Mouse (Mus musculus) forebrain, embryonic 11.5 days (tissue): ENCODE data around the gene Gnl1. TPM values are rescaled to one million over a fixed set of nuclear protein-coding genes. Genes with fewer than 3 reads are reported as not detected.
"Not testable (repeated sequence)": the region's sequence is repeated elsewhere in the genome, so short reads cannot be mapped to it uniquely, and the experiment has no call there.

ENCODE experiments used
- ATAC-seq: fragments of 200-750 bp; cut with Nextera tagmentation; replicated peaks from 2 replicates; pipeline ENCODE4 v1.8.0; 2017; ENCODE audit warnings: moderate TSS enrichment; ENCODE audit not compliant: low FRiP score
- DNase-seq: peaks from one replicate; pipeline ENCODE4 v3.0.0-alpha.2; 2017; ENCODE audit warnings: low spot score
- H3K27ac ChIP-seq: fragments of 300-500 bp; sonication (generic); 2 replicates; pipeline ENCODE4 v1.5.1; 2014; ENCODE audit warnings: low read depth, low read length
- H3K27me3 ChIP-seq: fragments of 300-500 bp; sonication (generic); 2 replicates; pipeline ENCODE4 v1.6.1; 2014; ENCODE audit warnings: mild to moderate bottlenecking, low read length, mixed read lengths; ENCODE audit not compliant: control insufficient read depth, insufficient read depth
- H3K36me3 ChIP-seq: fragments of 300-500 bp; sonication (generic); 2 replicates; pipeline ENCODE4 v1.6.1; 2014; ENCODE audit warnings: mild to moderate bottlenecking, low read length, moderate library complexity, mixed read lengths; ENCODE audit not compliant: control insufficient read depth, insufficient read depth
- H3K4me1 ChIP-seq: fragments of 300-500 bp; sonication (generic); replicated peaks from 2 replicates; pipeline ENCODE4 v1.6.1; 2014; ENCODE audit warnings: low read length, mixed read lengths; ENCODE audit not compliant: control insufficient read depth, insufficient read depth
- H3K4me2 ChIP-seq: fragments of 300-500 bp; sonication (generic); 2 replicates; pipeline ENCODE4 v1.6.1; 2014; ENCODE audit warnings: low read depth, mild to moderate bottlenecking, low read length, moderate library complexity, mixed read lengths; ENCODE audit not compliant: severe bottlenecking
- H3K4me3 ChIP-seq: fragments of 300-500 bp; sonication (generic); 2 replicates; pipeline ENCODE4 v1.5.1; 2014; ENCODE audit warnings: low read depth, low read length
- H3K9ac ChIP-seq: fragments of 300-500 bp; sonication (generic); 2 replicates; pipeline ENCODE4 v1.6.1; 2014; ENCODE audit warnings: low read length
- H3K9me3 ChIP-seq: fragments of 300-500 bp; sonication (generic); 2 replicates; pipeline ENCODE4 v1.6.1; 2016; ENCODE audit warnings: low read length, mixed read lengths; ENCODE audit not compliant: control insufficient read depth
- WGBS: fragments of 180-500 bp; shearing (Covaris S2); extraction: QIAGEN DNeasy Blood & Tissue Kit; methylation state at CpG from one replicate; pipeline ENCODE4 v1.1.7; 2014; 5-methylcytosine and 5-hydroxymethylcytosine counted together
- polyA plus RNA-seq: library from polyadenylated mRNA; unstranded; fragments of >200 nt; fragmentation: Nextera tagmentation; extraction: Ambion mirVana; gene quantifications from 2 replicates; pipeline ENCODE4 v1.2.1, GENCODE M21; 2014

Gnl1 gene
- polyA plus RNA-seq, 1 experiment from 2014 or later: 46.0 TPM

DNA sequence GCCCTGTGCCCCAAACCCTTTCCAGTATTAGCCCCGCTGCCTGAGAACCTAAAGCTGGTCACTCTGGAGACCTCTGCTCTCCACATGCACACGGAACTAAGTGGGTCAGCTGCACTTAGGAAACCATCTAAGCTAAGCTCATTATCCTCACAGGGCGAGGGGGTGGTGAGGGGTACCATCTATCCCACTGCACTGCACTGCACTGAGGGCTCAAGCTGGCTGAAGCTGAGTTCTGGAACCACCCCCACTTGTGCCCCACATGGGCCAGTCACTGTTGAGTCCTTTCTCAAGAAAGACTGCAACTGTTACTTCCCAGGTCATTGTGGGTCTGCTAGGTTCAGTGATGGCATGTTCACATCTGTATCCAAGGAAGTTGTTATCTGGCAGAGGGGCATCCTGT is 27.1 kb upstream of the Gnl1 start:
- not testable (repeated sequence) for H3K4me3 ChIP-seq, DNase-seq, ATAC-seq, H3K9ac ChIP-seq, H3K9me3 ChIP-seq, H3K4me1 ChIP-seq, H3K27ac ChIP-seq, H3K36me3 ChIP-seq, H3K4me2 ChIP-seq, H3K27me3 ChIP-seq
- 78% methylated on average over 1 of the region's 3 CpGs for WGBS

DNA sequence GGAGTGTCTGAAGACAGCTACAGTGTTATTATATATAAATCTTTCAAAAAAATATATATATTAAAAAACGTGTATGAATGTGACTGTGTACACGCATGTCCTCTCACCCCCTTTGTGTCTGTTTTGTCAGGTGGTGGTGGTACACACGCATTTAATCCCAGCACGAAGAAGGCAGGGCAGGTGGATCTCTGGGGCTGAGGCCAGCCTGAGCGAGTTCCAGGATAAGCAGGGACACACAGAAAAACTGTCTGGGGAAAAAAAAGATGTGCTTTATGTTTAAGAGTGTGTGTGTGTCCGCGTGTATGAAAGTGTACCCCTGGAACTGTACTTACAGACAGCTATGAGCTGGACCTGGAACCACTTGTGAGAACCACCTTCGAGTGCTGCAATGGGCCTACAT is 25.0 kb upstream of the Gnl1 start:
- DNase-seq (peak; percentile 33), ATAC-seq (no peak)
- Histone ChIP-seq H3K4me3 (no peak overlapping the region), H3K36me3 (peaks cover 22% of the 10 kb centered on the region), H3K27ac (no peak overlapping the region), H3K9ac (no peak overlapping the region), H3K4me2 (no peak overlapping the region), H3K9me3 (no peaks in the 10 kb centered on the region), H3K4me1 (no peaks in the 10 kb centered on the region), H3K27me3 (no peaks in the 10 kb centered on the region)
- 81% methylated on average over 8 of the region's 8 CpGs for WGBS

DNA sequence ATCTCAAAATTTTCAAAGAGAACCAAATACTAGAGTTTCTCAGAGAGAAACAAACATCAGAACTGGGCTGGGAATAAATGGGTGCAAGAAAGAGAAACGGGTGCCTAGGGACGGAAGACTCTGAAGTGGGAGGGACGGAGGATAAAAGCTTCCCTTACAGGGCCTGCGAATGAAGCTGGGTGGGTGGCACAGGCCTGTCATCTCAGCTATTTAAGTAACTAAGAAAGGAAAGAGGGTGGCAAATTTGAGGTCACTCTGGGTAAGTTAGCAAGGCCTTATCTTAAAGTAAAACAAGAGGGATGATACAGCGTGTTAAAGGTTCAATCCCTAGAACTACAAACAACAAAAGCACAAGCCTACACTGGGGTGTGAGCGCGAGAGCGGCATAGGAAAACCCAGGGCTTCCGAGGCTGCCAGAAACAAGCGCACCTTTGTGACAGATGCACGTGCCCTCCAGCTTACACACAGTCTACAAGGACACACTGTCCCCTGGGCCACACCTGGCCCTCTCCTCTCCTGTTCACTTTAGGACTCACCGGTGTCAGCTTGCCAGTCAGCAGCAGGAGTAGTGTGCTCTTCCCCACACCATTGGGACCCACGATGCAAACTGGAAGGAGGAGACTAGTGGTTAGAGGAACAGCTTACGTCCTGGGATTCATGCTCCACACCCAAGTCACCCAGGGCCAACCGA is 21.0 kb upstream of the Gnl1 start:
- no peak overlapping the region for H3K27ac ChIP-seq
- DNase-seq (peak; percentile 11), ATAC-seq (no peak)
- H3K9me3 ChIP-seq: no peaks in the 10 kb centered on the region
- H3K4me1 ChIP-seq: no peaks in the 10 kb centered on the region
- no peak overlapping the region for H3K4me2 ChIP-seq
- WGBS: 96% methylated on average over 15 of the region's 15 CpGs
- H3K27me3 ChIP-seq: no peaks in the 10 kb centered on the region
- H3K36me3 ChIP-seq: peaks cover 43% of the 10 kb centered on the region
- no peak overlapping the region for H3K9ac ChIP-seq
- no peak overlapping the region for H3K4me3 ChIP-seq

DNA sequence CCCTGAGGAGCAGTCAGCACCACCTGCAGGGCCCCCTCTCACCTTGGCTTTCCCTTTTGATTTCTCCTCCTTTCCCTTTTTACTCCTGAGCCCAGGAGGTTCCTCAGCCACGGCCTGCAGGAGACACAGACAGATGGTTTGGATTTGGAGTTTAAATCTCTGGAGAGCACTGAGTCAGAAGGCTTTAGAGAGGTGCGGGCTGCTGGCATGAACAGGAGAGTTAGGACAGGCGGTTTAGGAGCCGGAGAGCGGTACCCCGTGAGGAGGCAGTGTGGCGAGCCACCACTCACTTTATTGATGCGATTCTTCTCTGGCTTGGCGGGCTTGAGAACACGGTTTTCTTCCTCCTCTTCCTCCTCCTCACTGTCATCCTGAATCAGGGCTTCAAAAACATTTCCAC is 16.4 kb upstream of the Gnl1 start:
- H3K36me3 ChIP-seq: peaks cover 32% of the 10 kb centered on the region
- H3K4me1 ChIP-seq: no peaks in the 10 kb centered on the region; the same call in 1 of the 2 replicates
- H3K9me3 ChIP-seq: no peaks in the 10 kb centered on the region
- no peak overlapping the region for H3K4me3 ChIP-seq
- DNase-seq: no peak
- 89% methylated on average over 10 of the region's 10 CpGs for WGBS
- no peaks in the 10 kb centered on the region for H3K27me3 ChIP-seq
- no peak overlapping the region for H3K4me2 ChIP-seq
- ATAC-seq: no peak
- no peak overlapping the region for H3K9ac ChIP-seq
- H3K27ac ChIP-seq: no peak overlapping the region

DNA sequence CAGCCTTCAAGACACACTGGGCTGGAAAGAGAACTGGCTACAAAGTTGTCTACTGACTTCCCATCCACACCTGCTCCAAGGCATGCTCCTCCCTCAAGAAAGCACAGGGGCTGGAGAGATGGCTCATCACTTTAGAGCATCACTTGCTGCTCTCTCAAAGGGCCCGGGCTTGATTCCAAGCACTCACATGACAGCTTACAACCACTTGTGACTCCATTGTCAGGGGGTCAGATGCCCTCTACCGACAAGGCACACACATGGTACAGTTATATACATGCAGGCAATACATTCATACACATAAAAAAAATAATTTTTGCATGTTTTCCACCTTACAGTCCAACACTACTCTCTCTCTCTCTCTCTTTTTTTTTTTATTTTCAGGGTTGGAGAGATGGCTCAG is 12.0 kb upstream of the Gnl1 start:
- no peak overlapping the region for H3K27ac ChIP-seq

DNA sequence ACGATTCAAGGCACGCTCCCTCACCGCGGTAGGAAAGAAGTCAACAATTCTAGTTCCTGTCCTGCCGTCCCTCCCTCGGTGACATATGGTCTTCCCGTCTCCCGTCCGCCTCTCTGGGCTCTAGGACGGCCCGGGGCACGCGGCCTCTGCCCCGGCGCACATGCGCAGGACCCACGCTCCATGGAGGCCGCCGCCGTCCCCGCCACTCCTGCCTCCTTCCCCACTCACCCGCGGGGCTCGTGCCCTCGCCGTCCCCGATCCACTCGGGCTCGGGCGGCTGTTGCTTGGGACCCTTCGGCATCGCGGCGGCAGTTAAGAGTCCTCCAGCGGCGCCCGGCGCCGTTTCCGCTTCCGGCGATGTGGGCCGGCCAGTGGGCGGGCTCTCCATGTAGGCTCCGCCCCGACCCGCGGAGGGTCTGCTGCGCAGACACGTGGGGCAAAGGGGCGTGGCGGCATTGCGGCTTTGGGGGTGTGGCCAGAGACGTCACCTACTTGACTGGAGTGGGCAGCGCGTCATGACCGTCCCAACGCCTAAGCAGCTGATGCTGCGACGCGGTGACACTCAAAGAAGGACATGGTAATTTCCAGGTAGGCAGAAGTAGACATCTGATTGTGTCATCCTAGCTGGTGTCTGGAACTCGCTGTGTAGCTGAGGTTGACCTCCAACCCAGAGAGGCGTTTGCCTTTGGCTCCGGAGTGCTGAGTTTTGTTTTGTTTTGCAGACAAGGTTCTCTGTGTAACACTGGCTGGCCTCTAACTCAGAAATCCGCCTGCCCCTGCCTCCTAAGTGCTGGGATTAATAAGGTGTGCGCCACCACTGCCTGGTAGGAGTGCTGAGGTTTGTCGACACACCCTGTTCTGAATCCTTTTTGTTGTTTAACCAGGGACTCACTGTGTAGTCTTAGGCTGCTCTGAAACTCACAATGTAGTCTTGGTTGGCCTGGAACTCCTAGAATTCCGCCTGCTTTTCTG is 9.9 kb upstream of the Gnl1 start, which contains the start of gene Abcf1:
Gene Abcf1, minus strand, starts transcription at position 344 of the 972 bp plus-strand sequence.
- Histone ChIP-seq H3K36me3 (no peaks in the 10 kb centered on the region), H3K4me3 (peak within 1 kb of the TSS; percentile 92), H3K27ac (no peak within 1 kb of the TSS), H3K9ac (peak within 1 kb of the TSS; percentile 81), H3K9me3 (no peaks in the 10 kb centered on the region), H3K4me2 (peak within 1 kb of the TSS; percentile 70), H3K27me3 (no peaks in the 10 kb centered on the region), H3K4me1 (peaks cover 3% of the 10 kb centered on the region)
- ATAC-seq (peak; percentile 97), DNase-seq (peak; percentile 99)
- 1% methylated on average over 68 of the region's 68 CpGs for WGBS

More for the DNA sequence above, 12.0 kb upstream of the Gnl1 start:
- Histone ChIP-seq H3K4me1 (peaks cover 3% of the 10 kb centered on the region), H3K27me3 (no peaks in the 10 kb centered on the region), H3K36me3 (peaks cover 4% of the 10 kb centered on the region; the same call in 1 of the 2 replicates), H3K9ac (no peak overlapping the region), H3K4me2 (no peak overlapping the region), H3K9me3 (no peaks in the 10 kb centered on the region), H3K4me3 (no peak overlapping the region)
- 85% methylated on average over 2 of the region's 2 CpGs for WGBS
- ATAC-seq: no peak
- no peak for DNase-seq

DNA sequence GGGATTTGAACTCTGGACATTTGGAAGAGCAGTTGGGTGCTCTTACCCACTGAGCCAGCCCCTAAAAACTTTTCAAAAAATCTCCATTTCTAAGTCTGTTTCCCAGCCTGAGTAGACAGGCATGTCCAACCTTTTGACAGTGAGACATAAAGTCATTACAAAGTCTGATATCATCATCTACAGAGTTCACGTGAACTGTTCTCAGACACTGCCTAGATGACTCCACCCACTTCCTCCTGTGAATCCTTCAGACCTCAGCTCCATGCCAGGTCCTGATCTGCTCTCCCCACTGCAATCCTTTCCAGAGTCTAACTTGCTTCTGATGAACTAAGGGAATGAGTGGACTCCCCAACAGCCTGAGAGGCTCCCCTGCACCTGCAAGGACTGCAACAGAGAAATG is 7.5 kb upstream of the Gnl1 start:
- 79% methylated on average over 1 of the region's 1 CpGs for WGBS
- Histone ChIP-seq H3K27ac (no peak overlapping the region), H3K36me3 (no peaks in the 10 kb centered on the region), H3K4me1 (peaks cover 3% of the 10 kb centered on the region), H3K9me3 (no peaks in the 10 kb centered on the region), H3K4me3 (no peak overlapping the region), H3K27me3 (no peaks in the 10 kb centered on the region), H3K4me2 (no peak overlapping the region), H3K9ac (no peak overlapping the region)
- ATAC-seq: no peak
- DNase-seq: no peak

DNA sequence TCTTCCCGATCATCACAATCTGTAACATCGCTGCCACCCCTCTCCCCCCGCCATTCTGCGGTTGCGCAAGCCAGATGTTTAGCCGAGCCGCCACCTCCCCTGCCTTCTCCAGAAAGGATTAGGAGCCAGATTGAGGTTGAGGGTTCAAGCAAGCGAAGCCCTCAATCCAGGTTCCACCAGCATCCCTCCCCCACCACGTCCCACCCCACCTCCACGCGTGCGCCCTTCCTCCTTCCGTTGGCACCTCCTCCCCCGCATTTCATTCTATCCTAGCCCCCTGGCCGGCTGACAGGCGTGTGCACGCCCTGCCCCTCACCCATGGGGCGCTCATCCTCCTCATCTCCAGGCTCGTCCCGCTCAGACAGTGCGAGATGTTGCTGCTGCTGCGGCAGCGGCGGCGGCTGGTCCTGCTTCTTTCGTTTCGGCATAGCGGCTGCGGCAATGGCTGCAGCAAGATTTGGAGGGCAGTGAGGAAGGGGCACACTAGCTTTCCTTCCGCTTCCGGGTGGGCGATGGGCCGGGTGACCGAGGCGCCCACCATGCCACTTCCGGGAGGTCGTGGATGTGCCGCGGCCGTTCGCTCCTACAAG is 745 bp upstream of the Gnl1 start:
- Histone ChIP-seq H3K27me3 (no peaks in the 10 kb centered on the region), H3K9me3 (no peaks in the 10 kb centered on the region), H3K9ac (peak overlapping the region; percentile 72), H3K4me3 (peak overlapping the region; percentile 93), H3K27ac (peak overlapping the region; percentile 89), H3K4me2 (peak overlapping the region; percentile 78), H3K36me3 (no peaks in the 10 kb centered on the region; the same call in 1 of the 2 replicates), H3K4me1 (peaks cover 8% of the 10 kb centered on the region; the same call in 1 of the 2 replicates)
- DNase-seq (peak; percentile 92), ATAC-seq (peak; percentile 87)
- under 1% methylated on average over 41 of the region's 41 CpGs for WGBS
